Mouse (Mus musculus) limb, embryonic 12.5 days (tissue): ENCODE measurements around the gene Efnb2. TPM values are rescaled to one million over a fixed set of nuclear protein-coding genes. Genes with fewer than 3 reads are reported as not detected.
A peak's percentile ranks its signal among the peaks of the same experiment; 100 is the strongest.

Source experiments
- microRNA-seq: library from miRNA; unstranded; fragments of <30 nt; microRNA quantifications from one replicate; pipeline ENCODE4, GENCODE M21; 2017
- polyA plus RNA-seq: library from polyadenylated mRNA; unstranded; fragments of >200 nt; fragmentation: Nextera tagmentation; extraction: Ambion mirVana; gene quantifications from 2 replicates; pipeline ENCODE4 v1.2.1, GENCODE M21; 2016

Efnb2 gene
- polyA plus RNA-seq, 1 experiment from 2014 or later: 32.4 TPM

Small RNA genes lying within 50 kb of the gene (microRNA-seq; reads per million reads assigned to microRNA genes)
- gene Mir7654: 10.2 reads per million, percentile 25 among the genes with 10 or more reads in this experiment

Other genes starting within 250 kb of the Efnb2 start
- gene Arglu1, start 29.3 kb upstream of the Efnb2 start, polyA plus RNA-seq: 211 and 212 TPM in 2 replicates